8 mouse cellular contexts compared by ENCODE assay signal in genomic region chr17:53566919-53567345, GRCm38 (mm10). TPM values are rescaled to one million over a fixed set of nuclear protein-coding genes. Genes with fewer than 3 reads are reported as not detected.
DNase-seq lines count a peak whose midpoint lies in the region; ATAC-seq and TF ChIP-seq lines count a peak whose summit lies in the region.

No protein-coding gene starts in this region.

- H3K4me3 ChIP-seq in embryonic facial prominence, embryonic 12.5 days: peak overlapping the region; percentile 89
- H3K4me3 ChIP-seq in heart, adult 2 months: peak overlapping the region; percentile 97
- H3K4me3 ChIP-seq in kidney, adult 2 months (ENCODE audit: insufficient read depth, low read depth, low read length): peak overlapping the region; percentile 99
- H3K4me3 ChIP-seq in liver, embryonic 11.5 days (ENCODE audit: low read depth, low read length): peak overlapping the region; percentile 94

- H3K36me3 ChIP-seq in embryonic facial prominence, embryonic 12.5 days: no peaks in the 10 kb centered on the region
- peaks cover 10% of the 10 kb centered on the region for H3K36me3 ChIP-seq in heart, adult 2 months (ENCODE audit: control insufficient read depth, insufficient read depth, low read length)
- no peaks in the 10 kb centered on the region for H3K36me3 ChIP-seq in kidney, adult 2 months (ENCODE audit: control insufficient read depth, insufficient read depth, low read length)
- H3K36me3 ChIP-seq in liver, embryonic 11.5 days (ENCODE audit: control insufficient read depth, insufficient read depth, low read length): no peaks in the 10 kb centered on the region

- H3K4me2 ChIP-seq in embryonic facial prominence, embryonic 12.5 days (replicated peaks): peak overlapping the region; percentile 84
- peak overlapping the region; percentile 100 for H3K4me2 ChIP-seq in liver, embryonic 11.5 days

- no peak for TF ChIP-seq EP300 in heart, adult 2 months (IDR thresholded peaks at IDR 0.05; ENCODE audit: insufficient read depth, low read depth, low read length)

- no peaks in the 10 kb centered on the region for H3K9me3 ChIP-seq in embryonic facial prominence, embryonic 12.5 days
- H3K9me3 ChIP-seq in liver, embryonic 11.5 days (ENCODE audit: control insufficient read depth, low read length): no peaks in the 10 kb centered on the region

- H3K27me3 ChIP-seq in embryonic facial prominence, embryonic 12.5 days: no peaks in the 10 kb centered on the region
- no peaks in the 10 kb centered on the region for H3K27me3 ChIP-seq in heart, adult 2 months (ENCODE audit: control insufficient read depth, insufficient read depth, low read length)
- no peaks in the 10 kb centered on the region for H3K27me3 ChIP-seq in kidney, adult 2 months (replicated peaks; ENCODE audit: control insufficient read depth, insufficient read depth, low read length)
- no peaks in the 10 kb centered on the region for H3K27me3 ChIP-seq in liver, embryonic 11.5 days (replicated peaks; ENCODE audit: control insufficient read depth, insufficient read depth, low read length)

- intact Hi-C loops in heart, adult 2 months (cut with DNase I): loop anchor here (2.0 to 5.0 kb wide), 2 partner anchors 20 to 70 kb away; no protein-coding TSS in a partner anchor

- H3K9ac ChIP-seq in embryonic facial prominence, embryonic 12.5 days: peak overlapping the region; percentile 94
- H3K9ac ChIP-seq in heart, adult 2 months (ENCODE audit: low read depth, low read length): peak overlapping the region; percentile 100
- peak overlapping the region; percentile 75 for H3K9ac ChIP-seq in liver, embryonic 11.5 days (ENCODE audit: low read depth, low read length)

- ATAC-seq in embryonic facial prominence, embryonic 12.5 days (ENCODE audit: insufficient number of reproducible peaks, insufficient read depth, low FRiP score, low TSS enrichment): peak; percentile 61
- ATAC-seq in liver, embryonic 11.5 days (replicated peaks; ENCODE audit: low FRiP score): peak; percentile 62

- peak; percentile 57 for TF ChIP-seq CTCF in heart, adult 2 months (IDR thresholded peaks at IDR 0.05)
- TF ChIP-seq CTCF in kidney, adult 2 months (conservative IDR thresholded peaks at IDR 0.05; ENCODE audit: insufficient read depth, insufficient read length, low read depth, low read length): peak; percentile 30; the same call in 1 of the 2 replicates

- DNase-seq in A20 (ENCODE audit: low read depth, low spot score): peak; percentile 87
- DNase-seq in adrenal gland, postnatal 14 days: peak; percentile 85
- peak; percentile 89 to 90 for DNase-seq in heart, adult 2 months
- peak; percentile 88 for DNase-seq in kidney, adult 2 months
- DNase-seq in liver, embryonic 11.5 days (ENCODE audit: low spot score): peak; percentile 76
- peak; percentile 42 to 74 for DNase-seq in monocyte, adult 2 months (ENCODE audit: low read depth in 1 of 2, low spot score in 2 of 2)
- peak; percentile 52 to 56 for DNase-seq in spleen, postnatal 14 days (ENCODE audit: low spot score in 2 of 2)

- WGBS in embryonic facial prominence, embryonic 12.5 days: under 1% methylated on average over 39 of the region's 51 CpGs
- under 1% methylated on average over 36 of the region's 51 CpGs for WGBS in heart, adult 2 months
- 2% methylated on average over 44 of the region's 51 CpGs for WGBS in kidney, adult 2 months
- 0% methylated on average over 29 of the region's 51 CpGs for WGBS in liver, embryonic 11.5 days

- H3K27ac ChIP-seq in embryonic facial prominence, embryonic 12.5 days: peak overlapping the region; percentile 89
- H3K27ac ChIP-seq in heart, adult 2 months: peak overlapping the region; percentile 94
- peak overlapping the region; percentile 92 for H3K27ac ChIP-seq in kidney, adult 2 months (ENCODE audit: insufficient read depth, low read depth, low read length)
- peak overlapping the region; percentile 80 for H3K27ac ChIP-seq in liver, embryonic 11.5 days (ENCODE audit: low read depth, low read length)

- peak; percentile 67 for TF ChIP-seq POLR2A in heart, adult 2 months (IDR thresholded peaks at IDR 0.05; ENCODE audit: insufficient read depth, low read depth, low read length)
- TF ChIP-seq POLR2A in kidney, adult 2 months (IDR thresholded peaks at IDR 0.05; ENCODE audit: low read depth, low read length): no peak

- H3K79me2 ChIP-seq in heart, adult 2 months (replicated peaks; ENCODE audit: control insufficient read depth, insufficient read depth, low read length): 0 out of 2 replicates have a peak, but pooled peaks cover 2% of the 10 kb centered on the region

- peaks cover 16% of the 10 kb centered on the region for H3K4me1 ChIP-seq in embryonic facial prominence, embryonic 12.5 days
- peaks cover 12% of the 10 kb centered on the region for H3K4me1 ChIP-seq in heart, adult 2 months (ENCODE audit: control insufficient read depth, insufficient read depth, low read length)
- H3K4me1 ChIP-seq in kidney, adult 2 months (ENCODE audit: control insufficient read depth, insufficient read depth, low read length): peaks cover 15% of the 10 kb centered on the region; the same call in 1 of the 2 replicates
- H3K4me1 ChIP-seq in liver, embryonic 11.5 days (replicated peaks; ENCODE audit: control insufficient read depth, insufficient read depth, low read length): peaks cover 19% of the 10 kb centered on the region

RNA-seq across cellular contexts. Expression of gene Kat2b, which starts 0.3 kb away (rescaled TPM):
- 65.7 and 67.0 TPM in 2 replicates for total RNA-seq in adrenal gland, postnatal 14 days (2021)
- 2.3 and 2.7 TPM in 2 replicates for polyA plus RNA-seq in embryonic facial prominence, embryonic 12.5 days (2016; fragmentation: Nextera tagmentation; extraction: Ambion mirVana)
- 10 to 100 TPM; 78.7 to 82.9 TPM for total RNA-seq in heart, adult 2 months (2021)
- 20.0 and 51.0 TPM in 2 replicates for polyA plus RNA-seq in heart, adult 2 months (2012; rRNA removed)
- polyA plus RNA-seq in kidney, adult 2 months (2012; rRNA removed): 9.9 and 15.5 TPM in 2 replicates
- polyA plus RNA-seq in liver, embryonic 11.5 days (2014; fragmentation: Nextera tagmentation; extraction: Ambion mirVana): 7.3 and 8.7 TPM in 2 replicates

RNA-seq across cellular contexts. Expression of gene Pp2d1, which starts 27.7 kb away (rescaled TPM):
- total RNA-seq in adrenal gland, postnatal 14 days (2021): not detected in 2 replicates
- 0.41 and 0.52 TPM in 2 replicates for polyA plus RNA-seq in embryonic facial prominence, embryonic 12.5 days (2016; fragmentation: Nextera tagmentation; extraction: Ambion mirVana)
- not detected for total RNA-seq in heart, adult 2 months (2021)
- not detected in 2 replicates for polyA plus RNA-seq in heart, adult 2 months (2012; rRNA removed)
- not detected in 2 replicates for polyA plus RNA-seq in kidney, adult 2 months (2012; rRNA removed)
- 0.12 and 0.38 TPM in 2 replicates for polyA plus RNA-seq in liver, embryonic 11.5 days (2014; fragmentation: Nextera tagmentation; extraction: Ambion mirVana)

Comparison
In these comparisons a context has a peak if more than half of its experiments do, and no peak if none do; other contexts are left out.
1. Peak in every context shown above with its lines: DNase-seq, ATAC-seq, H3K4me3 ChIP-seq and H3K27ac ChIP-seq.